Mouse (Mus musculus): Measurements from ENCODE around the gene Fut4.

DNA sequence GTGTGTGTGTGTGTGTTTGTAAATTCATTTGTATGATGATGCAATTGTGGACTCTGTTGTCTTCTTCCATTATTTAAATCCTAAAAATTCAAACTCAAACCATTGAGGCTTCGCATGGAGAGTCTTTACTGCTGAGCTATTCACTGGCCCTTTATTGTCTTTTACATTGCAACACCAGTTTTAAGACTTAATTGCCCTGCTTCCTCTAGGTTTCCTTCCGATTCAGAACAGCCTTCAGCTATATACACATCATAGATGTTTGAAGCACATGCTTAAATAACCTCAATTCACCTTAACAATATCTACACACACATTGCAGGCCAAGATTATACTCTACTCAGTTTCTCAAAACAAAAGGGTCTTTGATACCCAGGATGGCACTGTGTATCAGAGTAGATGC lies 31.8 kb downstream of the Fut4 start:
- TF ChIP-seq POLR2A (IDR thresholded peaks at IDR 0.05; ENCODE audit: borderline replicate concordance, extremely low read depth, low read depth, low read length), result no peak
- TF ChIP-seq CTCF (IDR thresholded peaks at IDR 0.05; ENCODE audit: insufficient read depth, low read length), result no peak
